Mouse (Mus musculus) brain, adult 10 weeks (tissue): Measurements from ENCODE around the gene Hps1. TPM values are rescaled to one million over a fixed set of nuclear protein-coding genes. Genes with fewer than 3 reads are reported as not detected.

ENCODE experiments used
- polyA plus RNA-seq: library from polyadenylated mRNA; stranded (reverse); fragments of 350-450 nt; fragmentation: Illumina TruSeq; extraction: RNeasy Lipid Tissue Mini Kit (QIAGEN cat#74804); gene quantifications from one replicate; pipeline ENCODE4 v1.2.3, GENCODE M21; 2015; ENCODE audit warnings: low read depth, low replicate concordance

Hps1 gene
- 7.4 TPM for polyA plus RNA-seq

GRCm38 (mm10) chr19:42779531-42780155 is at the start of gene Hps1:
TSS of gene Hps1 (minus strand) at chr19:42779978.

DNA sequence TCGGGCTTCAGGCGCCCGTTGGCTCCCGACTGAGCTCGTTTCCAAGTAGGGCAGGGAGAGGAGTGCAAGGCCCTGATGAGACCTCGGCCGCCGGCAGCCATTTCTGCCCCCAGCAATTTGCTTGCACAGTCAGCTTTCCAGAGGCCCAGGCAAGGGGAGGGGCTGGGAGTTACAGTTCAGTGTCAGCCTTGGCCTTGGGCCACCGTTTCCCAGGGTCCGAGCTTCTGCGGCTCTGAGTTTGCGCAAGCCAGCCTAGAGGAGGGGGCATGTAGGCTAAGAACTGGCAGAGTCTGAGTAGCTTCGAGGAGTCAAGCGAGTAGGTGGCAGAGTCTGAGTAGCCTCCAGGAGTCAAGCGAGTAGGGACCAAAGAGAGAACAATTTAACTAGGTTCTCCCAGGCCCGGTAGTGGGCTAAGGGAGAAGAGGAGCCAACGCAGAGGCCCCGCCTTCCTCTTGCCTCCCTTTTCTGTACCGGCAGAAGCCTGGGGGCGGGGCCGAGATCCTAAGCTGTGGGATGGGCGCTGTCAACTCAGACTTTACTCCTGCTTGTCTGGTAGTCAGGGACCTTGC is 27.3 kb downstream of the Hps1 start, which contains the start of gene Pyroxd2:
Gene Pyroxd2, minus strand, starts transcription at position 413 of the 569 bp plus-strand sequence.

Other genes with a start within 250 kb of the Hps1 start
- not detected for gene Loxl4, start 167.2 kb downstream of the Hps1 start, polyA plus RNA-seq
- 1.1 TPM for gene Pyroxd2, start 27.2 kb downstream of the Hps1 start, polyA plus RNA-seq